Mouse (Mus musculus): ENCODE results near the gene Eno1.

- TF ChIP-seq CTCF (IDR thresholded peaks at IDR 0.05; ENCODE audit: borderline replicate concordance, extremely low read depth, insufficient read depth, insufficient read length) (no peak), POLR2A (IDR thresholded peaks at IDR 0.05; ENCODE audit: borderline replicate concordance, extremely low read depth, insufficient read depth, insufficient read length, poor library complexity, severe bottlenecking) (no peak)
These were observed 3.0 kb downstream of the Eno1 start for GRCm38 (mm10) chr4:150239503-150239902.
